Mouse (Mus musculus) lung, embryonic 14.5 days (tissue): ENCODE measurements around the gene Hist1h3f. TPM values are rescaled to one million over a fixed set of nuclear protein-coding genes. Genes with fewer than 3 reads are reported as not detected.

ENCODE experiments used
- ATAC-seq: fragments of 200-750 bp; cut with Nextera tagmentation; 2 replicates; pipeline ENCODE4 v1.8.0; 2017; ENCODE audit warnings: mild to moderate bottlenecking, moderate TSS enrichment, moderate library complexity; ENCODE audit not compliant: insufficient read depth
- DNase-seq: peaks from one replicate; pipeline ENCODE4 v3.0.0-alpha.2; 2015
- H3K27ac ChIP-seq: fragments of 300-500 bp; sonication (generic); 2 replicates; pipeline ENCODE4 v1.5.1; 2014; ENCODE audit warnings: low read depth, mild to moderate bottlenecking, moderate library complexity
- H3K27me3 ChIP-seq: fragments of 300-500 bp; sonication (generic); 2 replicates; pipeline ENCODE4 v1.6.1; 2014; ENCODE audit warnings: low read length, control low read depth; ENCODE audit not compliant: insufficient read depth
- H3K36me3 ChIP-seq: fragments of 300-500 bp; sonication (generic); 2 replicates; pipeline ENCODE4 v1.6.1; 2014; ENCODE audit warnings: control low read depth; ENCODE audit not compliant: insufficient read depth
- H3K4me1 ChIP-seq: fragments of 300-500 bp; sonication (generic); 2 replicates; pipeline ENCODE4 v1.6.1; 2014; ENCODE audit warnings: antibody characterized with exemption, control low read depth; ENCODE audit not compliant: insufficient read depth
- H3K4me2 ChIP-seq: fragments of 300-500 bp; sonication (generic); 2 replicates; pipeline ENCODE4 v1.6.1; 2014; ENCODE audit warnings: mild to moderate bottlenecking
- H3K4me3 ChIP-seq: fragments of 300-500 bp; sonication (generic); 2 replicates; pipeline ENCODE4 v1.5.1; 2014; ENCODE audit warnings: low read depth, low read length
- H3K9ac ChIP-seq: fragments of 300-500 bp; sonication (generic); 2 replicates; pipeline ENCODE4 v1.6.1; 2014
- H3K9me3 ChIP-seq: fragments of 300-500 bp; sonication (generic); 2 replicates; pipeline ENCODE4 v1.6.1; 2016; ENCODE audit warnings: low read depth, low read length, control low read depth
- CTCF ChIP-seq: IDR thresholded peaks from 2 replicates; pipeline ENCODE4 v1.5.1; 2016; ENCODE audit warnings: antibody characterized with exemption, low read depth
- WGBS: fragments of 180-500 bp; shearing (Covaris S2); extraction: QIAGEN DNeasy Blood & Tissue Kit; methylation state at CpG from one replicate; pipeline ENCODE4 v1.1.7; 2014; 5-methylcytosine and 5-hydroxymethylcytosine counted together
- polyA plus RNA-seq: library from polyadenylated mRNA; unstranded; fragments of >200 nt; fragmentation: Nextera tagmentation; extraction: Ambion mirVana; gene quantifications from 2 replicates; pipeline ENCODE4 v1.2.1, GENCODE M21; 2014

Gene Hist1h3f
- polyA plus RNA-seq: 2.0 and 2.6 TPM in 2 replicates

DNA sequence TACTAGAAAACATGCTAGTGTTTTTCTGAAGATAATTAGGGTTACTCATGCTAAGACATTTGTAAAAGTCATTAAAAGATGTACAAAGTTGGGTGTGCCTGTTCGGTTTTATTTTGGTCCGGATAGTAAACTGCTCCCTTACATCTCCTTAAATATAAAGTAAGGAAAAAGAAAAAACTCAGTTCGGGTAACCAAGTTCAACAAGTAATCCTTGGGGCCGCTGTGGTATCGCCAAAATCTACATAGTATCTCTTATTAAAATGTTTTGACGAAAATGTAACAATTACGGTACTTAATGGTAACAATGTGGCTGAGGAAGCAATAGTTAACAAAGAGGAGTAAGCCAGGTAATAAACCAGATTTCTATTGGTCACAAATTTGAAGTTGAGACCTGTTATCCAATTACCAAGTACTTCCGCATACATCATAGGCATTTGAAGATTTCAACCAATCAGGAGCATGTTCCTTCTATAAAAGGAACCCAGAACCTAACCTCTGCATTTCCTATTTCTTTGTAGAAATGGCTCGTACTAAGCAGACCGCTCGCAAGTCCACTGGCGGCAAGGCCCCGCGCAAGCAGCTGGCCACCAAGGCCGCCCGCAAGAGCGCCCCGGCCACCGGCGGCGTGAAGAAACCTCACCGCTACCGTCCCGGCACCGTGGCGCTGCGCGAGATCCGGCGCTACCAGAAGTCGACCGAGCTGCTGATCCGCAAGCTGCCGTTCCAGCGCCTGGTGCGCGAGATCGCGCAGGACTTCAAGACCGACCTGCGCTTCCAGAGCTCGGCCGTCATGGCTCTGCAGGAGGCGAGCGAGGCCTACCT is at the start of gene Hist1h3f:
Gene Hist1h3f (plus strand): TSS at position 88 of the 822 bp plus-strand sequence.
- under 1% methylated on average over 30 of the region's 45 CpGs for WGBS
- H3K9ac ChIP-seq: peak within 1 kb of the TSS; percentile 66
- ATAC-seq: peak; percentile 91

DNA sequence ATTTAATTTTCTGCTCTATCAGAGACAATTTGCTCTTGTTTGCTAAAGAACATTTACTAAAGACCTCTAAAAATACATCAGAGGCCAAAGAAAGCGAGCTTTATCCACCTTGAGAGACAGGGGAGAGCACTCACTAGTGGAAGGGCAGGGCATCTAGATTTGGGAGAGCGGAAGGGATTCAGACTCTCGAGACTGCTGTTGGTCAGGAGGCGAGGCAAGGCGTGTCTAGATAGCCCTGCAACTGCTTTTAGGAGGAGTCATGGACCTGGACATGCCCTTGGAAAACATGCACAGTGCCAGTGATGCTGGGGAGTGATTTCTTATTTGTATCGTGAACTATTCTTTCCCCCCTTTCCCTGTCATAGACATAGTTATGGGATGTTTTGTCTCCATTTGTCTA is 48.3 kb upstream of the Hist1h3f start:
- TF ChIP-seq CTCF: no peak
- no peak overlapping the region for H3K9ac ChIP-seq
- no peaks in the 10 kb centered on the region for H3K27me3 ChIP-seq
- H3K27ac ChIP-seq: no peak overlapping the region
- peaks cover 14% of the 10 kb centered on the region for H3K4me1 ChIP-seq
- H3K4me2 ChIP-seq: no peak overlapping the region
- no peaks in the 10 kb centered on the region for H3K9me3 ChIP-seq
- no peak for ATAC-seq
- WGBS: 81% methylated on average over 6 of the region's 6 CpGs
- no peaks in the 10 kb centered on the region for H3K36me3 ChIP-seq
- no peak overlapping the region for H3K4me3 ChIP-seq
- DNase-seq: no peak

More for the DNA sequence above, at the start of gene Hist1h3f:
- Histone ChIP-seq H3K27ac (peak within 1 kb of the TSS; percentile 96), H3K4me3 (peak within 1 kb of the TSS; percentile 44), H3K4me2 (peak within 1 kb of the TSS; percentile 86), H3K9me3 (no peaks in the 10 kb centered on the region), H3K27me3 (no peaks in the 10 kb centered on the region), H3K36me3 (no peaks in the 10 kb centered on the region), H3K4me1 (no peaks in the 10 kb centered on the region)
- no peak for TF ChIP-seq CTCF
- DNase-seq: peak; percentile 97

DNA sequence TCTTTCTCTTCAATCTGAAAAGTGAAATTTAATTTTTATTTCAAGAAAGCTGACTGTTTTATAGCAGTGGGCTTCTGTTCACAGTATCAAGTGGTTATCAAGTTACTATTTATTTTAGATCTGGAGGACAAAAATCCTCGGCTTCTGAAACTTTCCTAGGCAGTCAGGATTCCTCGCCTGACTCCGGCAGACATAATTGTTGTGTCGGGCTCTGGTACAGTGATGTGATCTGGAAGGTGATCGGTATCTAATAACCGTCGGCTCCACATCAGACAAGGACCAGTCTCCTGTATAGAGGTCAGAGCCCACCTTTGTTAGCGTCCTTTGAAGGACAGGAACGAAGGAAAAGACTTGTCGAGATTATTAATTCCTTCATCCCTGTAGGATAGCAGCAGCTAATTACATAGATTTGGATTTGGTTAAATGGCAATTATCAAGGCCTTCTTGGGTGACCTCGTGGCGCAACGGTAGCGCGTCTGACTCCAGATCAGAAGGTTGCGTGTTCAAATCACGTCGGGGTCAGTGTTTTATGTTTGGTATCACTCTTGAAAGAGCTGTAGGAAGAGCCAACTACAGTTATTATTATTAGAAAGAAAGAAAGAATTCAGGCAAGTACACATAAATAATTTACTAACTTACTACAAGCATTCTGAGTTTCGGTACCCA is 46.1 kb upstream of the Hist1h3f start:
- Histone ChIP-seq H3K27ac (no peak overlapping the region), H3K4me1 (peaks cover 19% of the 10 kb centered on the region), H3K4me3 (peak overlapping the region; percentile 30), H3K9me3 (no peaks in the 10 kb centered on the region), H3K9ac (no peak overlapping the region), H3K36me3 (no peaks in the 10 kb centered on the region), H3K4me2 (peak overlapping the region; percentile 62), H3K27me3 (no peaks in the 10 kb centered on the region)
- WGBS: 3% methylated on average over 19 of the region's 19 CpGs
- ATAC-seq (no peak), DNase-seq (peak; percentile 81)
- TF ChIP-seq CTCF: no peak

DNA sequence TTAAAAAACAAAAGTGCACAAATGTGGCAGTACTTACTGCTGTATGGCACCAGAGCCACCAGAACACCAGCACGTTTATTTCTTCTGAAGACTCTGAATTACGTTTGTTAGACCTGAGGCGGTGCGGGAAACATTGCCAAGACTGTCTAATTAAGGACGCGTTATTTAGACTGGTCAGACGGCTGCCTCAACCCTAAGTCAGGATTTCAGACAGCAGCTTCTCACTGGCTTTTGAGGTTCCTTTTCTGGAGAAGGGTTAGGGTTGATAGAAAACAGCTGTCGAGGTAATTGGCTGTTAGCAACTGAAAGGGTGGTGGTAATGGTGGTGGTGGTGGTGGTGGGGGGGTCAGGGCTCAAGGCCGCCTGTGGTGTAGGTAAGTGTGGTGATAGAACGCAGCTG is 45.2 kb upstream of the Hist1h3f start:
- TF ChIP-seq CTCF: no peak
- H3K27ac ChIP-seq: peak overlapping the region; percentile 42
- 4% methylated on average over 10 of the region's 10 CpGs for WGBS
- DNase-seq (peak; percentile 84), ATAC-seq (peak; percentile 62)
- H3K9me3 ChIP-seq: no peaks in the 10 kb centered on the region
- peaks cover 19% of the 10 kb centered on the region for H3K4me1 ChIP-seq
- peak overlapping the region; percentile 30 for H3K4me3 ChIP-seq
- H3K9ac ChIP-seq: peak overlapping the region; percentile 17; the same call in 1 of the 2 replicates
- H3K36me3 ChIP-seq: no peaks in the 10 kb centered on the region
- no peaks in the 10 kb centered on the region for H3K27me3 ChIP-seq
- H3K4me2 ChIP-seq: peak overlapping the region; percentile 62

DNA sequence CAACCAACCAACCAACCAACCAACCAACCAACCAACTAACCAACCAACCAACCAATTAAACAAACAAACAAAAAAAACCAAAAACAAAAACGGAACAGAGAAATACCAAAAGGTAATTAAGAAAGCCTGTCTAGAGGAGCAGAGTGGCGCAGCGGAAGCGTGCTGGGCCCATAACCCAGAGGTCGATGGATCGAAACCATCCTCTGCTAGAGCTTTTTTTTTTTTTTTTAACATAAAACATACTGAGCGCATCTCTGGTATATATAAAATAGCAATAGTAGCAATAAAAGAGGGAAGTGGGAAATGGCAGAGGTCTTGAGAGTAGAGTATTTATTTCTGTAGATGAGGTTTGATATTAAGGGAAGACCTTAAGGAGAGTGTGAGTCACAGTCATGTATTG is 43.9 kb upstream of the Hist1h3f start:
- peaks cover 20% of the 10 kb centered on the region for H3K4me1 ChIP-seq
- no peak overlapping the region for H3K9ac ChIP-seq
- peak overlapping the region; percentile 62 for H3K4me2 ChIP-seq
- no peaks in the 10 kb centered on the region for H3K9me3 ChIP-seq
- no peak overlapping the region for H3K27ac ChIP-seq
- no peak overlapping the region for H3K4me3 ChIP-seq
- 13% methylated on average over 7 of the region's 7 CpGs for WGBS
- ATAC-seq (no peak), DNase-seq (no peak)
- H3K36me3 ChIP-seq: no peaks in the 10 kb centered on the region
- TF ChIP-seq CTCF: no peak
- H3K27me3 ChIP-seq: no peaks in the 10 kb centered on the region

DNA sequence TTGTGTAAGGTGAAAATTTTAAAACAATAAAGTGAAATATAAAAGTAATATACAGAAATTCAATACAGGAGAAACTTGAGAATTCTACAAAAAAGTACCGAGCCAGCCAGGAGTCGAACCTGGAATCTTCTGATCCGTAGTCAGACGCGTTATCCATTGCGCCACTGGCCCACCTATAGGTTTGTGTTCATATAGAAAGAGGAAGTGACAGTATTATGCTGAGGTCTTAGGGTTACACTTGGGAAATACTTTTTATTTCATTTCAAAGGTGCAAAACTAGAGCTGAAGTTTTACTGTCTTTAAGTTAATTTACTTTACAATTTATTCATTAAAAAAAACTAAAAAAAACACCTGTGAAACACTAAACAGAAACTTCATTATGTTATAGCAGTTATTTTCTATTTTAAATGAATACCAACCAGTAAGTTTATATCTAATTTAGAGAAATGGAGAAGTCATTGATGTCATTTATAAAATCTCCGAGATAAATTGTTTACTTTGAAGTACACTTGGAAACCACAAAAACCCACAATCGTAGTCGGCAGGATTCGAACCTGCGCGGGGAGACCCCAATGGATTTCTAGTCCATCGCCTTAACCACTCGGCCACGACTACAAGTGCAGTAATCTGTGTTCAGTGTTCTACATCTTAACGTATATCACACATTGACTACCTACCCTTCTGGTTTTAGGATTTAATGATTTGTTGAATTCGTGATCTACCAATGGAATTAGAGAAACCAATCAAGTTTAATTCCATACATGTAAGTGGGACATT is 43.2 kb upstream of the Hist1h3f start:
- H3K9me3 ChIP-seq: no peaks in the 10 kb centered on the region
- no peak overlapping the region for H3K9ac ChIP-seq
- no peaks in the 10 kb centered on the region for H3K36me3 ChIP-seq
- H3K4me3 ChIP-seq: peak overlapping the region; percentile 26
- H3K4me1 ChIP-seq: peaks cover 25% of the 10 kb centered on the region
- no peak overlapping the region for H3K27ac ChIP-seq
- WGBS: 4% methylated on average over 17 of the region's 17 CpGs
- no peak for TF ChIP-seq CTCF
- peak; percentile 93 for DNase-seq
- H3K27me3 ChIP-seq: no peaks in the 10 kb centered on the region
- ATAC-seq: peak; percentile 72
- peak overlapping the region; percentile 58 for H3K4me2 ChIP-seq
